Mouse (Mus musculus) spleen, embryonic (tissue): ENCODE measurements at regions not wholly inside any gene's neighbourhood (a gene's known extent, or its start where the extent isn't known, plus 50 kb on each side); places are given as distances from the start of the nearest gene placed in this dataset.

Experiments used
- CTCF ChIA-PET: fragments of 350-600 bp; sonication (Branson Sonifier 250); formaldehyde crosslinking; loops from one replicate; lab custom pipeline; 2022; lab: Charles Lee

GRCm38 (mm10) chr13:102634236-102634957 is 59.0 kb upstream of the Cd180 start:
- CTCF ChIA-PET, result no interaction called here

GRCm38 (mm10) chr13:102636032-102636431 is 57.3 kb upstream of the Cd180 start:
- CTCF ChIA-PET, result no interaction called here

GRCm38 (mm10) chr13:102637059-102637458 is 56.3 kb upstream of the Cd180 start:
- CTCF ChIA-PET, result no interaction called here

- CTCF ChIA-PET, result no interaction called here
Observed at GRCm38 (mm10) chr13:102639651-102640050, 53.7 kb upstream of the Cd180 start.

- CTCF ChIA-PET, result no interaction called here
Observed at GRCm38 (mm10) chr13:102640171-102640570, 53.2 kb upstream of the Cd180 start.
